Mouse (Mus musculus) urinary bladder, postnatal 4 days (tissue): ENCODE measurements around the gene Dlgap1.
"Not testable (repeated sequence)": the region's sequence is repeated elsewhere in the genome, so short reads cannot be mapped to it uniquely, and the experiment has no call there.

Experiments used
- DNase-seq, 2 experiments: peaks; one replicate each; pipeline ENCODE4 v3.0.0; 2021 to 2022; ENCODE audit warnings: low spot score in 2 of 2

Gene Dlgap1

GRCm38 (mm10) chr17:70807885-70808284, 839.0 kb downstream of the Dlgap1 start:
- no peak for DNase-seq

- DNase-seq, result no peak
These were observed 840.0 kb downstream of the Dlgap1 start for GRCm38 (mm10) chr17:70808837-70809236.

- DNase-seq, result no peak
These were observed 840.9 kb downstream of the Dlgap1 start for GRCm38 (mm10) chr17:70809776-70810175.

- DNase-seq, result no peak
These were observed 841.9 kb downstream of the Dlgap1 start for GRCm38 (mm10) chr17:70810795-70811194.

GRCm38 (mm10) chr17:70815001-70815400, 846.1 kb downstream of the Dlgap1 start:
- DNase-seq, result no peak

- DNase-seq, result no peak
These were observed 849.1 kb downstream of the Dlgap1 start for GRCm38 (mm10) chr17:70817862-70818451.

GRCm38 (mm10) chr17:70823083-70823482, 854.2 kb downstream of the Dlgap1 start:
- no peak for DNase-seq

GRCm38 (mm10) chr17:70826227-70826626, 857.4 kb downstream of the Dlgap1 start:
- DNase-seq, result no peak

GRCm38 (mm10) chr17:70827463-70828179, 858.7 kb downstream of the Dlgap1 start:
- not testable (repeated sequence) for DNase-seq

GRCm38 (mm10) chr17:70828180-70828528, 859.3 kb downstream of the Dlgap1 start:
- no peak for DNase-seq

GRCm38 (mm10) chr17:70828569-70828968, 859.7 kb downstream of the Dlgap1 start:
- DNase-seq, result no peak

GRCm38 (mm10) chr17:70829217-70829616, 860.3 kb downstream of the Dlgap1 start:
- no peak for DNase-seq

GRCm38 (mm10) chr17:70829943-70830715, 861.3 kb downstream of the Dlgap1 start:
- no peak for DNase-seq

GRCm38 (mm10) chr17:70831591-70831990, 862.7 kb downstream of the Dlgap1 start:
- no peak for DNase-seq

GRCm38 (mm10) chr17:70832544-70832943, 863.7 kb downstream of the Dlgap1 start:
- no peak for DNase-seq

- no peak for DNase-seq
These were observed 865.6 kb downstream of the Dlgap1 start for GRCm38 (mm10) chr17:70834430-70834965.

GRCm38 (mm10) chr17:70835071-70835790, 866.4 kb downstream of the Dlgap1 start:
- DNase-seq, result no peak

GRCm38 (mm10) chr17:70836820-70837219, 867.9 kb downstream of the Dlgap1 start:
- no peak for DNase-seq

GRCm38 (mm10) chr17:70837474-70837873, 868.6 kb downstream of the Dlgap1 start:
- not testable (repeated sequence) for DNase-seq

- no peak for DNase-seq
These were observed 869.2 kb downstream of the Dlgap1 start for GRCm38 (mm10) chr17:70838031-70838430.

GRCm38 (mm10) chr17:70838533-70838932, 869.7 kb downstream of the Dlgap1 start:
- DNase-seq, result no peak

GRCm38 (mm10) chr17:70843252-70843651, 874.4 kb downstream of the Dlgap1 start:
- DNase-seq, result no peak
